Mouse (Mus musculus) ES-E14 (cell line): ENCODE measurements around the gene Dennd2c.

ENCODE experiments used
- CHD2 ChIP-seq: IDR thresholded peaks from 2 replicates; pipeline ENCODE4 v1.6.1; 2014; ENCODE audit warnings: mild to moderate bottlenecking, low read depth, low read length, inconsistent platforms
- HCFC1 ChIP-seq: IDR thresholded peaks from 2 replicates; pipeline ENCODE4 v1.6.1; 2012; ENCODE audit warnings: low read length, inconsistent platforms, borderline replicate concordance; ENCODE audit not compliant: insufficient read depth
- MAFK ChIP-seq: IDR thresholded peaks from 2 replicates; pipeline ENCODE4 v1.6.1; 2014; ENCODE audit warnings: mild to moderate bottlenecking, low read depth, low read length, inconsistent platforms; ENCODE audit not compliant: insufficient read depth
- ZC3H11A ChIP-seq: IDR thresholded peaks from 2 replicates; pipeline ENCODE4 v1.6.1; 2012; ENCODE audit warnings: low read depth, mild to moderate bottlenecking, inconsistent platforms, low read length, borderline replicate concordance
- ZNF384 ChIP-seq: IDR thresholded peaks from 2 replicates; pipeline ENCODE4 v1.6.1; 2012; ENCODE audit warnings: low read depth, low read length, inconsistent platforms

DNA sequence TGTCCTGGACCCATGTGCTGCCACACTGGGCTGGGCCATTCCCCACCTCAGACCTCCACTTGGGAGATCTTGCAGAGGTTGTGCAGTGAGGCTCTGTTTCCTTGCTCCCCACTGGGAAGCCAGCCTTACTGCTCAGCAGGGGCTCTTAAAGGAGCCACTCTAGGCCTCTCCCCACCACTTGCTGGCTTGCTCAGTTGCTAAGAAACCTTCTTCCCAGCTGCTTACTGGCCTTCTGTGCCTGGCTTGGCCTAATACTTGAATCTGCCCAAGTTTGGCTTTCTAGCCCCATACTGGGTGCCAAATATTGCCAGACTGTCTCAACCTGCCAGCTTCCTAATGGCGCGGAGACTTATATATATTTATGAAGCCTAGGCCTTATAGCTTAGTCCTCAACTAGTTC, 86.5 kb downstream of the Dennd2c start:
- TF ChIP-seq CHD2 (no peak), ZC3H11A (no peak), ZNF384 (no peak), HCFC1 (no peak), MAFK (no peak)
